Mouse (Mus musculus) ovary, adult 2 months (tissue): ENCODE measurements around the gene Mtch1. TPM values are rescaled to one million over a fixed set of nuclear protein-coding genes. Genes with fewer than 3 reads are reported as not detected.

Experiments
- polyA plus RNA-seq: library from polyadenylated mRNA; depleted of rRNA; stranded (reverse); fragments of >200 nt; gene quantifications from 2 replicates; pipeline ENCODE4 v1.2.3, GENCODE M21; 2012; rRNA removed

Gene Mtch1
- 423 and 547 TPM in 2 replicates for polyA plus RNA-seq

GRCm38 (mm10) chr17:29347645-29348256 is at the start of gene Mtch1:
Gene Mtch1, minus strand, starts transcription at chr17:29347934.

GRCm38 (mm10) chr17:29360761-29361221 is 13.1 kb upstream of the Mtch1 start, which contains the start of gene Fgd2:
Gene Fgd2, plus strand, starts transcription at chr17:29360914.

GRCm38 (mm10) chr17:29317380-29317779 is 30.4 kb downstream of the Mtch1 start, which contains the start of gene Pi16:
Gene Pi16, plus strand, starts transcription at chr17:29317680.

Other genes with a start within 250 kb of the Mtch1 start
- 1.4 and 2.4 TPM in 2 replicates for gene Rab44, start 233.8 kb downstream of the Mtch1 start, polyA plus RNA-seq
- gene Cpne5, start 109.8 kb downstream of the Mtch1 start, polyA plus RNA-seq = 7.1 and 10.4 TPM in 2 replicates
- gene Ppil1, start 83.7 kb downstream of the Mtch1 start, polyA plus RNA-seq = 29.9 and 40.3 TPM in 2 replicates
- gene BC004004, start 79.1 kb downstream of the Mtch1 start, polyA plus RNA-seq = 47.9 and 51.4 TPM in 2 replicates
- 13.3 and 15.4 TPM in 2 replicates for gene Pi16, start 30.3 kb downstream of the Mtch1 start, polyA plus RNA-seq
- 23.0 and 27.7 TPM in 2 replicates for gene Fgd2, start 13.0 kb upstream of the Mtch1 start, polyA plus RNA-seq
- 39.0 and 58.6 TPM in 2 replicates for gene Pim1, start 142.8 kb upstream of the Mtch1 start, polyA plus RNA-seq
- gene Gm17657, start 201.7 kb upstream of the Mtch1 start, polyA plus RNA-seq = not detected in 2 replicates
- gene Tbc1d22b, start 201.9 kb upstream of the Mtch1 start, polyA plus RNA-seq = 17.4 and 22.3 TPM in 2 replicates
- gene Tmem217, start 204.5 kb upstream of the Mtch1 start, polyA plus RNA-seq = 0.29 TPM in 1 of 2 replicates, not detected in the other